Mouse (Mus musculus) limb, embryonic 12.5 days (tissue): ENCODE measurements around the gene Gm8298. TPM values are rescaled to one million over a fixed set of nuclear protein-coding genes. Genes with fewer than 3 reads are reported as not detected.
"Not testable (repeated sequence)": the region's sequence is repeated elsewhere in the genome, so short reads cannot be mapped to it uniquely, and the experiment has no call there.

ENCODE experiments used
- ATAC-seq: fragments of 200-750 bp; cut with Nextera tagmentation; 2 replicates; pipeline ENCODE4 v1.8.0; 2017; ENCODE audit warnings: low read depth, moderate TSS enrichment; ENCODE audit not compliant: insufficient number of reproducible peaks, insufficient read depth, low FRiP score, low TSS enrichment
- H3K27ac ChIP-seq: fragments of 300-500 bp; sonication (generic); 2 replicates; pipeline ENCODE4 v1.5.1; 2016; ENCODE audit warnings: mild to moderate bottlenecking, moderate library complexity
- H3K27me3 ChIP-seq: fragments of 300-500 bp; sonication (generic); 2 replicates; pipeline ENCODE4 v1.6.1; 2016; ENCODE audit warnings: mild to moderate bottlenecking, moderate library complexity
- H3K36me3 ChIP-seq: fragments of 300-500 bp; sonication (generic); 2 replicates; pipeline ENCODE4 v1.6.1; 2016; ENCODE audit warnings: mild to moderate bottlenecking, moderate library complexity
- H3K4me1 ChIP-seq: fragments of 300-500 bp; sonication (generic); replicated peaks from 2 replicates; pipeline ENCODE4 v1.6.1; 2016
- H3K4me2 ChIP-seq: fragments of 300-500 bp; sonication (generic); 2 replicates; pipeline ENCODE4 v1.6.1; 2016; ENCODE audit warnings: mild to moderate bottlenecking, moderate library complexity
- H3K4me3 ChIP-seq: fragments of 300-500 bp; sonication (generic); replicated peaks from 2 replicates; pipeline ENCODE4 v1.5.1; 2016; ENCODE audit warnings: mild to moderate bottlenecking
- H3K9ac ChIP-seq: fragments of 300-500 bp; sonication (generic); replicated peaks from 2 replicates; pipeline ENCODE4 v1.6.1; 2016; ENCODE audit warnings: mild to moderate bottlenecking, moderate library complexity
- H3K9me3 ChIP-seq: fragments of 300-500 bp; sonication (generic); 2 replicates; pipeline ENCODE4 v1.6.1; 2016; ENCODE audit warnings: mild to moderate bottlenecking, moderate library complexity
- WGBS: fragments of 180-500 bp; shearing (Covaris S2); methylation state at CpG from one replicate; pipeline ENCODE4 v1.1.7; 2016; 5-methylcytosine and 5-hydroxymethylcytosine counted together
- polyA plus RNA-seq: library from polyadenylated mRNA; unstranded; fragments of >200 nt; fragmentation: Nextera tagmentation; extraction: Ambion mirVana; gene quantifications from 2 replicates; pipeline ENCODE4 v1.2.1, GENCODE M21; 2016

The Gm8298 gene
- polyA plus RNA-seq = not detected in 2 replicates

- Histone ChIP-seq H3K4me3 (no peak within 1 kb of the TSS), H3K27me3 (no peaks in the 10 kb centered on the region), H3K36me3 (no peaks in the 10 kb centered on the region), H3K4me1 (no peaks in the 10 kb centered on the region), H3K9ac (no peak within 1 kb of the TSS), H3K9me3 (no peaks in the 10 kb centered on the region), H3K4me2 (no peak within 1 kb of the TSS), H3K27ac (no peak within 1 kb of the TSS)
- no peak for ATAC-seq
- 93% methylated on average over 2 of the region's 2 CpGs for WGBS
These were observed at the start of gene Gm8298 for GRCm38 (mm10) chr3:59860751-59861150. Gene Gm8298 (plus strand): TSS chr3:59861051.

- no peak overlapping the region for H3K27ac ChIP-seq
- H3K9ac ChIP-seq = no peak overlapping the region
- no peaks in the 10 kb centered on the region for H3K9me3 ChIP-seq
- no peak for ATAC-seq
- H3K36me3 ChIP-seq = no peaks in the 10 kb centered on the region
- H3K4me2 ChIP-seq = no peak overlapping the region
- no peaks in the 10 kb centered on the region for H3K27me3 ChIP-seq
- no peak overlapping the region for H3K4me3 ChIP-seq
- no peaks in the 10 kb centered on the region for H3K4me1 ChIP-seq
These were observed 47.7 kb upstream of the Gm8298 start for GRCm38 (mm10) chr3:59813169-59813568.

GRCm38 (mm10) chr3:59870765-59871164 lies 9.9 kb downstream of the Gm8298 start:
- ATAC-seq = no peak
- Histone ChIP-seq H3K27me3 (no peaks in the 10 kb centered on the region), H3K36me3 (no peaks in the 10 kb centered on the region), H3K4me2 (no peak overlapping the region), H3K9ac (no peak overlapping the region), H3K27ac (no peak overlapping the region), H3K4me1 (no peaks in the 10 kb centered on the region), H3K4me3 (no peak overlapping the region), H3K9me3 (no peaks in the 10 kb centered on the region)
- WGBS = 27% methylated on average over 2 of the region's 2 CpGs

- not testable (repeated sequence) for H3K4me2 ChIP-seq, H3K27ac ChIP-seq, H3K36me3 ChIP-seq, H3K4me3 ChIP-seq, H3K27me3 ChIP-seq, H3K9ac ChIP-seq, ATAC-seq, H3K9me3 ChIP-seq, H3K4me1 ChIP-seq
- 47% methylated on average over 1 of the region's 1 CpGs for WGBS
These were observed 16.8 kb downstream of the Gm8298 start for GRCm38 (mm10) chr3:59877601-59878000.

- H3K36me3 ChIP-seq, ATAC-seq, H3K4me1 ChIP-seq, H3K4me2 ChIP-seq, H3K9me3 ChIP-seq, H3K27me3 ChIP-seq, H3K9ac ChIP-seq, H3K4me3 ChIP-seq, H3K27ac ChIP-seq: not testable (repeated sequence)
- WGBS = 78% methylated on average over 7 of the region's 7 CpGs
These were observed 19.1 kb downstream of the Gm8298 start for GRCm38 (mm10) chr3:59879801-59880554.

- no peaks in the 10 kb centered on the region for H3K27me3 ChIP-seq
- no peak overlapping the region for H3K9ac ChIP-seq
- H3K36me3 ChIP-seq = no peaks in the 10 kb centered on the region
- H3K9me3 ChIP-seq = no peaks in the 10 kb centered on the region
- no peaks in the 10 kb centered on the region for H3K4me1 ChIP-seq
- no peak overlapping the region for H3K4me2 ChIP-seq
- no peak overlapping the region for H3K4me3 ChIP-seq
- ATAC-seq = no peak
- no peak overlapping the region for H3K27ac ChIP-seq
- WGBS = 89% methylated on average over 2 of the region's 2 CpGs
These were observed 32.4 kb downstream of the Gm8298 start for GRCm38 (mm10) chr3:59893276-59893675.

- no peak within 1 kb of the TSS for H3K4me2 ChIP-seq
- no peak for ATAC-seq
- H3K27ac ChIP-seq = no peak within 1 kb of the TSS
- WGBS = 94% methylated on average over 2 of the region's 2 CpGs
- H3K9me3 ChIP-seq = no peaks in the 10 kb centered on the region
- H3K4me1 ChIP-seq = no peaks in the 10 kb centered on the region
- no peaks in the 10 kb centered on the region for H3K27me3 ChIP-seq
- no peak within 1 kb of the TSS for H3K4me3 ChIP-seq
- no peak within 1 kb of the TSS for H3K9ac ChIP-seq
- no peaks in the 10 kb centered on the region for H3K36me3 ChIP-seq
These were observed 64.1 kb downstream of the Gm8298 start, which contains the start of gene C130079G13Rik for GRCm38 (mm10) chr3:59924914-59925313. Gene C130079G13Rik (plus strand): TSS chr3:59925214.

Other genes starting within 250 kb of the Gm8298 start
- gene Gm5538, start 131.3 kb upstream of the Gm8298 start, polyA plus RNA-seq = not detected in 2 replicates
- not detected in 2 replicates for gene C130079G13Rik, start 64.2 kb downstream of the Gm8298 start, polyA plus RNA-seq
- not detected in 2 replicates for gene Aadacl2, start 145.7 kb downstream of the Gm8298 start, polyA plus RNA-seq
- not detected in 2 replicates for gene Aadac, start 164.7 kb downstream of the Gm8298 start, polyA plus RNA-seq
- gene Sucnr1, start 220.8 kb downstream of the Gm8298 start, polyA plus RNA-seq = not detected in 2 replicates